Mouse (Mus musculus) adipocyte (in vitro differentiated cells): ENCODE data around the gene Faf2.

Experiments used
- DNase-seq: peaks from one replicate; pipeline ENCODE4 v3.0.0-alpha.2; 2016; ENCODE audit warnings: low spot score

Gene Faf2

GRCm38 (mm10) chr13:54621155-54621932 lies at the start of gene Faf2:
Gene Faf2, plus strand, starts transcription at chr13:54621784.
- DNase-seq: peak; percentile 94

- DNase-seq: no peak
These were observed 49.0 kb upstream of the Faf2 start for GRCm38 (mm10) chr13:54572621-54573020.

GRCm38 (mm10) chr13:54574854-54575481 lies 46.6 kb upstream of the Faf2 start, which contains the start of gene Arl10:
Gene Arl10, plus strand, starts transcription at chr13:54575015.
- peak; percentile 62 for DNase-seq

GRCm38 (mm10) chr13:54575489-54575888 lies 46.1 kb upstream of the Faf2 start:
- DNase-seq: no peak

- DNase-seq: no peak
These were observed 43.7 kb upstream of the Faf2 start for GRCm38 (mm10) chr13:54577652-54578507.

GRCm38 (mm10) chr13:54581385-54581784 lies 40.2 kb upstream of the Faf2 start:
- DNase-seq: no peak

GRCm38 (mm10) chr13:54582126-54582525 lies 39.5 kb upstream of the Faf2 start:
- no peak for DNase-seq

- no peak for DNase-seq
These were observed 38.7 kb upstream of the Faf2 start for GRCm38 (mm10) chr13:54582860-54583259.

GRCm38 (mm10) chr13:54585831-54586230 lies 35.8 kb upstream of the Faf2 start:
- no peak for DNase-seq

- DNase-seq: no peak
These were observed 32.1 kb upstream of the Faf2 start for GRCm38 (mm10) chr13:54589414-54589995.

- DNase-seq: peak; percentile 99
These were observed 31.3 kb upstream of the Faf2 start, which contains the start of the genes Nop16 and Higd2a for GRCm38 (mm10) chr13:54589996-54590951. Gene Nop16, minus strand, starts transcription at chr13:54590090. Gene Higd2a, plus strand, starts transcription at chr13:54590207.

GRCm38 (mm10) chr13:54591776-54592356 lies 29.7 kb upstream of the Faf2 start:
- no peak for DNase-seq

GRCm38 (mm10) chr13:54593617-54594016 lies 28.0 kb upstream of the Faf2 start:
- no peak for DNase-seq

- DNase-seq: peak; percentile 61
These were observed 25.4 kb upstream of the Faf2 start for GRCm38 (mm10) chr13:54596107-54596690.

GRCm38 (mm10) chr13:54596870-54597269 lies 24.7 kb upstream of the Faf2 start:
- no peak for DNase-seq

- no peak for DNase-seq
These were observed 22.9 kb upstream of the Faf2 start for GRCm38 (mm10) chr13:54598622-54599143.

- no peak for DNase-seq
These were observed 18.9 kb upstream of the Faf2 start for GRCm38 (mm10) chr13:54602639-54603111.

- no peak for DNase-seq
These were observed 18.1 kb upstream of the Faf2 start for GRCm38 (mm10) chr13:54603501-54603900.

GRCm38 (mm10) chr13:54604221-54604620 lies 17.4 kb upstream of the Faf2 start:
- no peak for DNase-seq

GRCm38 (mm10) chr13:54605426-54605825 lies 16.2 kb upstream of the Faf2 start:
- peak; percentile 27 for DNase-seq
